Comparison of ENCODE assay signal across 20 mouse cellular contexts in genomic region chr6:99063982-99064484, GRCm38 (mm10).
A peak's percentile ranks its signal among the peaks of the same experiment; 100 is the strongest.
DNase-seq lines count a peak whose midpoint lies in the region; ATAC-seq and TF ChIP-seq lines count a peak whose summit lies in the region.
"Had no signal": no experiment of that assay in that cellular context is flagged by ENCODE, and none has a peak within 500 bp of the region (broad histone marks: within the 10 kb centered on the region; RNA-seq: fewer than 3 reads in every experiment).

No protein-coding gene starts in this region.

- H3K27me3 ChIP-seq in heart, embryonic 13.5 days (replicated peaks), result no peaks in the 10 kb centered on the region
- no peaks in the 10 kb centered on the region for H3K27me3 ChIP-seq in midbrain, embryonic 11.5 days (ENCODE audit: control insufficient read depth, insufficient read depth, low read length)
- no peaks in the 10 kb centered on the region for H3K27me3 ChIP-seq in midbrain, postnatal 0 days (ENCODE audit: insufficient read depth, low read length)
- H3K27me3 ChIP-seq: limb, embryonic 15.5 days; megakaryocyte, embryonic 14.5 days had no signal

- WGBS in heart, embryonic 13.5 days, result 79% methylated on average over 10 of the region's 10 CpGs
- 88% methylated on average over 10 of the region's 10 CpGs for WGBS in midbrain, embryonic 11.5 days
- 93% methylated on average over 10 of the region's 10 CpGs for WGBS in midbrain, postnatal 0 days

- ATAC-seq in heart, embryonic 13.5 days (ENCODE audit: extremely low read depth, insufficient number of reproducible peaks, low FRiP score, low TSS enrichment), result no peak
- no peak for ATAC-seq in midbrain, embryonic 11.5 days (ENCODE audit: low FRiP score)
- no peak for ATAC-seq in midbrain, postnatal 0 days (ENCODE audit: low FRiP score)
- ATAC-seq in granulocyte monocyte progenitor cell, adult 5-6 weeks (replicated peaks; ENCODE audit: poor library complexity, severe bottlenecking), result peak; percentile 79
- ATAC-seq: activated CD4-positive, CD25-positive, alpha-beta regulatory T cell, adult 4 months; forebrain, embryonic 16.5 days; hindbrain, embryonic 16.5 days; midbrain, embryonic 16.5 days had no signal

- no peak overlapping the region for H3K9ac ChIP-seq in heart, embryonic 13.5 days
- H3K9ac ChIP-seq in midbrain, embryonic 11.5 days (ENCODE audit: low read length), result no peak overlapping the region
- no peak overlapping the region for H3K9ac ChIP-seq in midbrain, postnatal 0 days (replicated peaks; ENCODE audit: low read length, poor library complexity, severe bottlenecking)
- H3K9ac ChIP-seq: limb, embryonic 15.5 days had no signal

- 0 out of 2 replicates have a peak overlapping the region, but pooled peaks have one; percentile 78 for H3K27ac ChIP-seq in heart, embryonic 13.5 days (replicated peaks)
- H3K27ac ChIP-seq in midbrain, embryonic 11.5 days (ENCODE audit: low read depth, low read length), result no peak overlapping the region
- no peak overlapping the region for H3K27ac ChIP-seq in midbrain, postnatal 0 days (ENCODE audit: low read depth, low read length)
- H3K27ac ChIP-seq: heart, adult 2 months; kidney, postnatal 0 days; limb, embryonic 15.5 days had no signal

- DNase-seq in heart, adult 9 months (ENCODE audit: low spot score in 2 of 2), result no peak
- peak; percentile 47 for DNase-seq in midbrain, embryonic 11.5 days (ENCODE audit: low spot score, missing footprints)
- DNase-seq in midbrain, postnatal 0 days (ENCODE audit: low spot score), result no peak
- DNase-seq in left cerebral cortex, adult 9 months (ENCODE audit: low spot score in 2 of 2), result no peak
- no peak for DNase-seq in kidney, postnatal 36 days
- DNase-seq: adrenal gland, postnatal 25 days; cerebellum, adult 9-10 months; gastrocnemius, postnatal 10 days; heart, adult 2 months; kidney, adult 11 months; thymus, postnatal 14 days had no signal

- H3K36me3 ChIP-seq in heart, embryonic 13.5 days, result peaks cover 5% of the 10 kb centered on the region; the same call in 1 of the 2 replicates
- no peaks in the 10 kb centered on the region for H3K36me3 ChIP-seq in midbrain, embryonic 11.5 days (ENCODE audit: control insufficient read depth, insufficient read depth, low read length)
- no peaks in the 10 kb centered on the region for H3K36me3 ChIP-seq in midbrain, postnatal 0 days (ENCODE audit: insufficient read depth, low read length)
- H3K36me3 ChIP-seq: limb, embryonic 15.5 days had no signal

- peaks cover 61% of the 10 kb centered on the region for H3K4me1 ChIP-seq in heart, embryonic 13.5 days
- H3K4me1 ChIP-seq in midbrain, embryonic 11.5 days (ENCODE audit: control insufficient read depth, insufficient read depth, low read length), result peaks cover 5% of the 10 kb centered on the region; the same call in 1 of the 2 replicates
- H3K4me1 ChIP-seq in midbrain, postnatal 0 days (ENCODE audit: insufficient read depth, low read length), result no peaks in the 10 kb centered on the region

- no peak for TF ChIP-seq CTCF in midbrain, postnatal 0 days (IDR thresholded peaks at IDR 0.05)

- H3K4me2 ChIP-seq in heart, embryonic 13.5 days, result no peak overlapping the region
- no peak overlapping the region for H3K4me2 ChIP-seq in midbrain, embryonic 11.5 days
- no peak overlapping the region for H3K4me2 ChIP-seq in midbrain, postnatal 0 days (ENCODE audit: low read depth, low read length, poor library complexity, severe bottlenecking)
- H3K4me2 ChIP-seq: limb, embryonic 15.5 days had no signal

- no peak overlapping the region for H3K4me3 ChIP-seq in heart, embryonic 13.5 days
- H3K4me3 ChIP-seq in midbrain, embryonic 11.5 days (ENCODE audit: low read depth, low read length), result no peak overlapping the region
- no peak overlapping the region for H3K4me3 ChIP-seq in midbrain, postnatal 0 days (ENCODE audit: low read depth, low read length)
- H3K4me3 ChIP-seq: heart, adult 2 months; limb, embryonic 15.5 days; megakaryocyte, embryonic 14.5 days had no signal

- H3K9me3 ChIP-seq in heart, embryonic 13.5 days, result no peaks in the 10 kb centered on the region
- no peaks in the 10 kb centered on the region for H3K9me3 ChIP-seq in midbrain, embryonic 11.5 days (ENCODE audit: control insufficient read depth, low read length)
- no peaks in the 10 kb centered on the region for H3K9me3 ChIP-seq in midbrain, postnatal 0 days (ENCODE audit: low read length)
- H3K9me3 ChIP-seq: limb, embryonic 15.5 days; megakaryocyte, embryonic 14.5 days had no signal
